Comparison of ENCODE assay signal across 11 mouse cellular contexts in the genomic region with DNA sequence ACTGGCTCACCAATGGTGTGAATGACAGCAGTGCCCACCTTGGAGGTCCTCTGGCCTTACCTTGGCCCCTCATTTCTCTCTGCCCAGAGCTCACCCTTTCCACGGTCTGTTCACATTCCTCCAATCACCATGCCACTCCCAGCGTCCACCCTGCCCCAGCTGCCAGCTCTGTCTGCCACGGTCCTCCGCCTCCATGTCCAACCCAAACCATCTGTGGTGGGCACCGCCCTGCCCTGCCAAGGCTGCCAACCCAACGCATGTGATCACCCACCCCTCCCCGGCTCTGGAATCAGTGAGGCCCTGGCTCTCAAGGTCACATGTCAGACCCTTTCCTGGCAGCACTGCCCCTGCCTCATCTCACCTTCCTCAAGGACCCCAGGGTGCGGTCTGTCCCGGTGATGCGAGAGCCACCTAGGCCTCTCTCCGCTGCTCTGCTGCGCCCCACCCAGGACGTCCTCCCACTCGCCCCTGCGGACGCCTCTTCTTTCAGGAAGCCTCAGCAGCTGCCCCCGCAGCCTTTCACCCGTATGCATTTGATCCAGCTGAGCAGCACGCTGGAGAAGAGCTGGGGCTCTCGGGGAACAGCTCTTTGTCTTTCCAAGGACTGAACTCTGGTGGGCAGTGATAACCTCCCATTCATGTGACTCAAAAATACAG. TPM values are rescaled to one million over a fixed set of nuclear protein-coding genes. Genes with fewer than 3 reads are reported as not detected.
DNase-seq lines count a peak whose midpoint lies in the region; ATAC-seq lines count a peak whose summit lies in the region.
"Had no signal": no experiment of that assay in that cellular context is flagged by ENCODE, and none has a peak within 500 bp of the region (broad histone marks: within the 10 kb centered on the region; RNA-seq: fewer than 3 reads in every experiment).

No protein-coding gene starts in this region.

- H3K4me1 ChIP-seq in hindbrain, embryonic 10.5 days (replicated peaks), result peaks cover 21% of the 10 kb centered on the region
- peaks cover 14% of the 10 kb centered on the region for H3K4me1 ChIP-seq in hindbrain, embryonic 12.5 days

- ATAC-seq in hindbrain, embryonic 12.5 days (ENCODE audit: low FRiP score), result no peak

- H3K4me3 ChIP-seq in hindbrain, embryonic 10.5 days, result no peak overlapping the region
- H3K4me3 ChIP-seq in hindbrain, embryonic 12.5 days, result no peak overlapping the region

- WGBS in hindbrain, embryonic 10.5 days, result 88% methylated on average over 20 of the region's 20 CpGs
- 87% methylated on average over 20 of the region's 20 CpGs for WGBS in hindbrain, embryonic 12.5 days

- no peak for DNase-seq in hindbrain, embryonic 10.5 days (ENCODE audit: low spot score)
- peak; percentile 37 for DNase-seq in ovary, adult 18-20 months (ENCODE audit: low spot score)
- no peak for DNase-seq in ovary, postnatal 10 days (ENCODE audit: low spot score)
- DNase-seq in brain, adult 2 months (ENCODE audit: low read depth, low spot score), result peak; percentile 66
- DNase-seq in thymus, postnatal 4 days, result peak; percentile 83
- no peak for DNase-seq in adrenal gland, postnatal 36 days
- DNase-seq: gastrocnemius, postnatal 10 days; heart, postnatal 4 days; layer of hippocampus, postnatal 36 days; liver had no signal

- H3K36me3 ChIP-seq in hindbrain, embryonic 10.5 days, result peaks cover 25% of the 10 kb centered on the region
- no peaks in the 10 kb centered on the region for H3K36me3 ChIP-seq in hindbrain, embryonic 12.5 days

- H3K9ac ChIP-seq in hindbrain, embryonic 12.5 days, result no peak overlapping the region

- H3K27me3 ChIP-seq in hindbrain, embryonic 10.5 days (ENCODE audit: insufficient read depth, poor library complexity, severe bottlenecking), result no peaks in the 10 kb centered on the region
- H3K27me3 ChIP-seq in hindbrain, embryonic 12.5 days, result 0 out of 2 replicates have a peak, but pooled peaks cover 3% of the 10 kb centered on the region

- no peaks in the 10 kb centered on the region for H3K9me3 ChIP-seq in hindbrain, embryonic 10.5 days
- H3K9me3 ChIP-seq in hindbrain, embryonic 12.5 days (replicated peaks), result no peaks in the 10 kb centered on the region

- H3K4me2 ChIP-seq in hindbrain, embryonic 12.5 days (replicated peaks), result no peak overlapping the region

- H3K27ac ChIP-seq in hindbrain, embryonic 10.5 days, result peak overlapping the region; percentile 23; the same call in 1 of the 2 replicates
- no peak overlapping the region for H3K27ac ChIP-seq in hindbrain, embryonic 12.5 days

RNA-seq across cellular contexts. Expression of a gene that starts 8.2 kb away (rescaled TPM):
- polyA plus RNA-seq in hindbrain, embryonic 10.5 days (2016; fragmentation: Nextera tagmentation; extraction: Ambion mirVana), result 9.3 and 10.8 TPM in 2 replicates
- polyA plus RNA-seq in hindbrain, embryonic 12.5 days (2016; fragmentation: Nextera tagmentation; extraction: Ambion mirVana), result 7.6 and 8.6 TPM in 2 replicates
- 10 to 100 TPM; 36.8 to 50.1 TPM for total RNA-seq in adrenal gland, postnatal 36 days (2021)

RNA-seq across cellular contexts. Expression of a gene that starts 42.8 kb away (rescaled TPM):
- 905 and 976 TPM in 2 replicates for polyA plus RNA-seq in hindbrain, embryonic 10.5 days (2016; fragmentation: Nextera tagmentation; extraction: Ambion mirVana)
- 978 and 979 TPM in 2 replicates for polyA plus RNA-seq in hindbrain, embryonic 12.5 days (2016; fragmentation: Nextera tagmentation; extraction: Ambion mirVana)
- 100 to 1,000 TPM; 529 to 536 TPM for total RNA-seq in adrenal gland, postnatal 36 days (2021)

Comparison
In these comparisons a context has a peak if more than half of its experiments do, and no peak if none do; other contexts are left out.
1. DNase-seq: peak in ovary, adult 18-20 months (single experiment), brain, adult 2 months (single experiment) and thymus, postnatal 4 days (single experiment); none in hindbrain, embryonic 10.5 days (single experiment), ovary, postnatal 10 days (single experiment) and adrenal gland, postnatal 36 days (0 of 2).